Mouse (Mus musculus) stomach, embryonic 16.5 days (tissue): Measurements from ENCODE around the gene Ptpn9. TPM values are rescaled to one million over a fixed set of nuclear protein-coding genes. Genes with fewer than 3 reads are reported as not detected.

Source experiments
- ATAC-seq: fragments of 200-750 bp; cut with Nextera tagmentation; 2 replicates; pipeline ENCODE4 v1.8.0; 2017; ENCODE audit warnings: moderate number of reproducible peaks, moderate TSS enrichment; ENCODE audit not compliant: insufficient read depth, low FRiP score
- H3K27ac ChIP-seq: fragments of 300-500 bp; sonication (generic); 2 replicates; pipeline ENCODE4 v1.5.1; 2014; ENCODE audit warnings: low read length
- H3K27me3 ChIP-seq: fragments of 300-500 bp; sonication (generic); 2 replicates; pipeline ENCODE4 v1.6.1; 2014; ENCODE audit warnings: low read length, control low read depth, mixed read lengths; ENCODE audit not compliant: control insufficient read depth, insufficient read depth
- H3K36me3 ChIP-seq: fragments of 300-500 bp; sonication (generic); 2 replicates; pipeline ENCODE4 v1.6.1; 2014; ENCODE audit warnings: low read length; ENCODE audit not compliant: control insufficient read depth, insufficient read depth
- H3K4me1 ChIP-seq: fragments of 300-500 bp; sonication (generic); 2 replicates; pipeline ENCODE4 v1.6.1; 2014; ENCODE audit warnings: low read length, control low read depth, mixed read lengths; ENCODE audit not compliant: control insufficient read depth, insufficient read depth
- H3K4me2 ChIP-seq: fragments of 300-500 bp; sonication (generic); 2 replicates; pipeline ENCODE4 v1.6.1; 2014; ENCODE audit warnings: low read depth, low read length, mixed read lengths
- H3K4me3 ChIP-seq: fragments of 300-500 bp; sonication (generic); replicated peaks from 2 replicates; pipeline ENCODE4 v1.5.1; 2014; ENCODE audit warnings: mild to moderate bottlenecking, low read length
- H3K9ac ChIP-seq: fragments of 300-500 bp; sonication (generic); 2 replicates; pipeline ENCODE4 v1.6.1; 2014; ENCODE audit warnings: low read length
- H3K9me3 ChIP-seq: fragments of 300-500 bp; sonication (generic); replicated peaks from 2 replicates; pipeline ENCODE4 v1.6.1; 2016; ENCODE audit warnings: low read length, control low read depth; ENCODE audit not compliant: control insufficient read depth
- WGBS: fragments of 180-500 bp; shearing (Covaris S2); extraction: QIAGEN DNeasy Blood & Tissue Kit; methylation state at CpG from one replicate; pipeline ENCODE4 v1.1.7; 2014; 5-methylcytosine and 5-hydroxymethylcytosine counted together
- polyA plus RNA-seq: library from polyadenylated mRNA; unstranded; fragments of >200 nt; fragmentation: Nextera tagmentation; extraction: Ambion mirVana; gene quantifications from 2 replicates; pipeline ENCODE4 v1.2.1, GENCODE M21; 2015

Ptpn9 gene
- polyA plus RNA-seq, 1 experiment from 2014 or later, result 15.1 TPM

GRCm38 (mm10) chr9:57070262-57070661 lies 75.5 kb downstream of the Ptpn9 start:
- no peak overlapping the region for H3K4me3 ChIP-seq
- no peak overlapping the region for H3K4me2 ChIP-seq
- H3K27ac ChIP-seq, result no peak overlapping the region
- no peaks in the 10 kb centered on the region for H3K36me3 ChIP-seq
- H3K4me1 ChIP-seq, result peaks cover 12% of the 10 kb centered on the region
- 60% methylated on average over 1 of the region's 1 CpGs for WGBS
- no peaks in the 10 kb centered on the region for H3K9me3 ChIP-seq
- ATAC-seq, result no peak
- no peaks in the 10 kb centered on the region for H3K27me3 ChIP-seq
- H3K9ac ChIP-seq, result 0 out of 2 replicates have a peak overlapping the region, but pooled peaks have one; percentile 3

- Histone ChIP-seq H3K9me3 (no peaks in the 10 kb centered on the region), H3K4me3 (peak overlapping the region; percentile 99), H3K9ac (peak overlapping the region; percentile 86), H3K27ac (peak overlapping the region; percentile 36), H3K27me3 (no peaks in the 10 kb centered on the region), H3K36me3 (no peaks in the 10 kb centered on the region), H3K4me1 (peaks cover 12% of the 10 kb centered on the region), H3K4me2 (peak overlapping the region; percentile 64)
- ATAC-seq, result no peak
- WGBS, result 12% methylated on average over 5 of the region's 5 CpGs
These were observed 76.2 kb downstream of the Ptpn9 start for GRCm38 (mm10) chr9:57070800-57071545.

- H3K9ac ChIP-seq, result peak within 1 kb of the TSS; percentile 86
- peak within 1 kb of the TSS; percentile 64 for H3K4me2 ChIP-seq
- ATAC-seq, result no peak
- H3K9me3 ChIP-seq, result no peaks in the 10 kb centered on the region
- WGBS, result under 1% methylated on average over 34 of the region's 34 CpGs
- peaks cover 12% of the 10 kb centered on the region for H3K4me1 ChIP-seq
- peak within 1 kb of the TSS; percentile 100 for H3K27ac ChIP-seq
- H3K4me3 ChIP-seq, result peak within 1 kb of the TSS; percentile 99
- no peaks in the 10 kb centered on the region for H3K27me3 ChIP-seq
- no peaks in the 10 kb centered on the region for H3K36me3 ChIP-seq
These were observed 77.2 kb downstream of the Ptpn9 start, which contains the start of gene Sin3a for GRCm38 (mm10) chr9:57071801-57072351. Sin3a (plus strand) TSS chr9:57072040.

GRCm38 (mm10) chr9:57072526-57072988 lies 77.8 kb downstream of the Ptpn9 start:
- H3K27ac ChIP-seq, result peak overlapping the region; percentile 100
- peak overlapping the region; percentile 86 for H3K9ac ChIP-seq
- H3K4me2 ChIP-seq, result peak overlapping the region; percentile 64
- H3K4me3 ChIP-seq, result peak overlapping the region; percentile 99
- peaks cover 15% of the 10 kb centered on the region for H3K4me1 ChIP-seq
- H3K9me3 ChIP-seq, result no peaks in the 10 kb centered on the region
- no peaks in the 10 kb centered on the region for H3K36me3 ChIP-seq
- no peaks in the 10 kb centered on the region for H3K27me3 ChIP-seq
- WGBS, result 0% methylated on average over 40 of the region's 40 CpGs
- no peak for ATAC-seq

- H3K4me3 ChIP-seq, result peak overlapping the region; percentile 99
- H3K36me3 ChIP-seq, result no peaks in the 10 kb centered on the region
- under 1% methylated on average over 54 of the region's 54 CpGs for WGBS
- H3K9ac ChIP-seq, result peak overlapping the region; percentile 86
- peak overlapping the region; percentile 100 for H3K27ac ChIP-seq
- peak overlapping the region; percentile 99 for H3K4me2 ChIP-seq
- ATAC-seq, result peak; percentile 80
- no peaks in the 10 kb centered on the region for H3K27me3 ChIP-seq
- H3K9me3 ChIP-seq, result no peaks in the 10 kb centered on the region
- peaks cover 17% of the 10 kb centered on the region for H3K4me1 ChIP-seq
These were observed 78.5 kb downstream of the Ptpn9 start for GRCm38 (mm10) chr9:57072989-57073789.

GRCm38 (mm10) chr9:57073790-57074094 lies 79.0 kb downstream of the Ptpn9 start:
- no peak for ATAC-seq
- H3K27me3 ChIP-seq, result no peaks in the 10 kb centered on the region
- peaks cover 18% of the 10 kb centered on the region for H3K4me1 ChIP-seq

GRCm38 (mm10) chr9:57074171-57074821 lies 79.6 kb downstream of the Ptpn9 start:
- H3K4me2 ChIP-seq, result peak overlapping the region; percentile 99
- H3K9me3 ChIP-seq, result no peaks in the 10 kb centered on the region
- H3K4me3 ChIP-seq, result peak overlapping the region; percentile 99
- peak overlapping the region; percentile 99 for H3K27ac ChIP-seq
- ATAC-seq, result no peak
- peaks cover 18% of the 10 kb centered on the region for H3K4me1 ChIP-seq
- WGBS, result 3% methylated on average over 21 of the region's 21 CpGs
- no peaks in the 10 kb centered on the region for H3K27me3 ChIP-seq
- H3K9ac ChIP-seq, result peak overlapping the region; percentile 80
- no peaks in the 10 kb centered on the region for H3K36me3 ChIP-seq

More at GRCm38 (mm10) chr9:57073790-57074094, 79.0 kb downstream of the Ptpn9 start:
- no peaks in the 10 kb centered on the region for H3K36me3 ChIP-seq
- WGBS, result 2% methylated on average over 15 of the region's 15 CpGs
- peak overlapping the region; percentile 80 for H3K9ac ChIP-seq
- H3K4me3 ChIP-seq, result peak overlapping the region; percentile 99
- H3K4me2 ChIP-seq, result peak overlapping the region; percentile 99
- no peaks in the 10 kb centered on the region for H3K9me3 ChIP-seq
- H3K27ac ChIP-seq, result peak overlapping the region; percentile 99

GRCm38 (mm10) chr9:57074822-57075603 lies 80.3 kb downstream of the Ptpn9 start:
- Histone ChIP-seq H3K9me3 (no peaks in the 10 kb centered on the region), H3K4me1 (peaks cover 18% of the 10 kb centered on the region), H3K4me3 (peak overlapping the region; percentile 99), H3K9ac (peak overlapping the region; percentile 80), H3K36me3 (no peaks in the 10 kb centered on the region), H3K27ac (peak overlapping the region; percentile 99), H3K27me3 (no peaks in the 10 kb centered on the region), H3K4me2 (peak overlapping the region; percentile 99)
- WGBS, result 5% methylated on average over 17 of the region's 17 CpGs
- no peak for ATAC-seq
